Mouse (Mus musculus) hindbrain, embryonic 10.5 days (tissue): ENCODE results near the gene Ina. TPM values are rescaled to one million over a fixed set of nuclear protein-coding genes. Genes with fewer than 3 reads are reported as not detected.

Source experiments
- DNase-seq: peaks from one replicate; pipeline ENCODE4 v3.0.0-alpha.2; 2017; ENCODE audit warnings: low spot score
- H3K27ac ChIP-seq: fragments of 300-500 bp; sonication (generic); 2 replicates; pipeline ENCODE4 v1.5.1; 2016; ENCODE audit warnings: mild to moderate bottlenecking, moderate library complexity
- H3K27me3 ChIP-seq: fragments of 300-500 bp; sonication (generic); 2 replicates; pipeline ENCODE4 v1.6.1; 2016; ENCODE audit warnings: mild to moderate bottlenecking; ENCODE audit not compliant: poor library complexity, insufficient read depth, severe bottlenecking
- H3K36me3 ChIP-seq: fragments of 300-500 bp; sonication (generic); 2 replicates; pipeline ENCODE4 v1.6.1; 2016; ENCODE audit warnings: mild to moderate bottlenecking, moderate library complexity
- H3K4me1 ChIP-seq: fragments of 300-500 bp; sonication (generic); replicated peaks from 2 replicates; pipeline ENCODE4 v1.6.1; 2016; ENCODE audit warnings: mild to moderate bottlenecking
- H3K4me3 ChIP-seq: fragments of 300-500 bp; sonication (generic); 2 replicates; pipeline ENCODE4 v1.5.1; 2016; ENCODE audit warnings: mild to moderate bottlenecking, moderate library complexity
- H3K9me3 ChIP-seq: fragments of 300-500 bp; sonication (generic); 2 replicates; pipeline ENCODE4 v1.6.1; 2016; ENCODE audit warnings: mild to moderate bottlenecking, moderate library complexity
- WGBS: fragments of 180-500 bp; shearing (Covaris S2); methylation state at CpG from one replicate; pipeline ENCODE4 v1.1.7; 2016; 5-methylcytosine and 5-hydroxymethylcytosine counted together
- polyA plus RNA-seq: library from polyadenylated mRNA; unstranded; fragments of >200 nt; fragmentation: Nextera tagmentation; extraction: Ambion mirVana; gene quantifications from 2 replicates; pipeline ENCODE4 v1.2.1, GENCODE M21; 2016

Gene Ina
- polyA plus RNA-seq, 1 experiment from 2014 or later = 248 TPM

DNA sequence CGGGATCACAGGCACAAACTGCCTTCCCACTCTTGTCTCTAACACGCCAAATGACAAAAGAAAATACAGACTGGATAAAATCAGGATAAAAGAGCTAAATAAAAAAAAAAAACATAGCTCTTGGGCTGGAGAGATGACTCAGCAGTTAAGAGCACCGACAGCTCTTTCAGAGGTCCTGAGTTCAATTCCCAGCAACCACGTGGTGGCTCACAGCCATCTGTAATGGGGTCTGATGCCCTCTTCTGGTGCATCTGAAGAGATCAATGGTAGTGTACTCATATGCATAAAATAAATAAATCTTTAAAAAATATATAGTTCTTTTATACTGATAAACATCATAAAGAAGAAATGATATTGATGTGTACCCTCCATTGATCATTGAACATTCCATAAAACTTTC is 38.4 kb downstream of the Ina start:
- Histone ChIP-seq H3K27ac (no peak overlapping the region), H3K4me1 (peaks cover 25% of the 10 kb centered on the region), H3K9me3 (no peaks in the 10 kb centered on the region), H3K36me3 (peaks cover 5% of the 10 kb centered on the region), H3K4me3 (no peak overlapping the region), H3K27me3 (no peaks in the 10 kb centered on the region)
- no peak for DNase-seq
- 83% methylated on average over 4 of the region's 4 CpGs for WGBS

DNA sequence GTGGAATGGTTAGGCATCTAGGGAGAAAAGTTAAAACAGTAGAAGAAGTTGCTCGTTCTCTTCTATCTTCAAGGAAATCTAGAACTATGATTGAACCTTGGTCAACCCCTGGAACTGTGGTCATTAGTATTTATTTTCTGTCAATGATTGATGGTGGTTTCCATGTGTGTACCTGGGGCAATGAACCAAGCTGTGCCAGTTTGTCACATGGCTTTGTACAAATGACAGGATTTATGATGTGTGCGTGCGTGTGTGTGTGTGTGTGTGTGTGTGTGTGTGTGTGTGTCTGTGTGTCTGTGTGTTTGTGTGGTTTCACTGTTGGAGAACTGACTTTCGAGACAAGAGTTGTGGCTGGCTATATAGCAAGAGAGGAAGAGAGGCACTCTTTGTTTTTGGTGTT is 39.0 kb downstream of the Ina start:
- Histone ChIP-seq H3K27ac (no peak overlapping the region), H3K4me1 (peaks cover 25% of the 10 kb centered on the region), H3K36me3 (no peaks in the 10 kb centered on the region; the same call in 1 of the 2 replicates), H3K4me3 (no peak overlapping the region), H3K9me3 (no peaks in the 10 kb centered on the region), H3K27me3 (no peaks in the 10 kb centered on the region)
- WGBS = 85% methylated on average over 4 of the region's 4 CpGs
- no peak for DNase-seq

DNA sequence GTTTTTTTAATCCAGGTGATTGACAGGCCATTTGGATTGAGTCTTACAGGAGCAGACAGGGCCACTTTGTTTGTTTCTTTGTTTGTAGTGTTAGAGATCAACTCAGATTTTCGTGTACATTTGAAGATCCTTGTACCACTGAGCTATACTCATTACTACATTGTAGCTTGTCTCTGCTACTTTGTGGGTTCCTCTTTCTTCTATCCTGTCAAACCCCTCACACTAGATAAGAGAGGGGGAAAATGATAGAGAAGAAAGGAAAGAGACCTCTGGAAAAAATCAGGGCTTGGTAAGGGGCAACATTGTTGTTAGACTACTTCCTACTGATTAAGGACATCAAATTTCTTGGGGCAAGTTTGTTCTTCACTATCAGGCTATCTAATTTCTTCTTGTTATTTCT is 43.2 kb downstream of the Ina start:
- no peaks in the 10 kb centered on the region for H3K27me3 ChIP-seq
- no peak overlapping the region for H3K27ac ChIP-seq
- H3K36me3 ChIP-seq = no peaks in the 10 kb centered on the region
- DNase-seq = no peak
- no peak overlapping the region for H3K4me3 ChIP-seq
- WGBS = 73% methylated on average over 1 of the region's 1 CpGs
- no peaks in the 10 kb centered on the region for H3K4me1 ChIP-seq
- H3K9me3 ChIP-seq = no peaks in the 10 kb centered on the region

DNA sequence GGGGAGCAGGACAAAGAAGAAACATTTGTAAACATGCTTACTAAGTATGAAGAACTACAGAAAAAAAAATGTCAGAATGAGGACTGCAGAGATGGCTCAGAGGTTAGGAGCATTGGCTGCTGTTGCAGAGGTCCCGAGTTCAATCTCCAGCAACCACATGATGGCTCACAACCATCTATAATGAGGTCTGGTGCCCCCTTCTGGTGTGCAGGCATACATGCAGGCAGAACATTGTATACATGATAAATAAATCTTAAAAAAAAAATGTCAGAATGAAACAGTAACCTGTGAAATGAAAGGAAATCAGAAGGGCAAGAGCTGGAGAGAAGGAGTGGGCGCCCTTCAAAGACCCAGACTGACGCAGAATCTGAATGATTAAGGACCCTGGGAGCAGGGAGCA is 51.4 kb downstream of the Ina start:
- Histone ChIP-seq H3K36me3 (peaks cover 3% of the 10 kb centered on the region), H3K9me3 (no peaks in the 10 kb centered on the region), H3K27me3 (no peaks in the 10 kb centered on the region), H3K27ac (no peak overlapping the region), H3K4me3 (no peak overlapping the region), H3K4me1 (peaks cover 19% of the 10 kb centered on the region)
- DNase-seq = no peak
- WGBS = 87% methylated on average over 3 of the region's 3 CpGs

DNA sequence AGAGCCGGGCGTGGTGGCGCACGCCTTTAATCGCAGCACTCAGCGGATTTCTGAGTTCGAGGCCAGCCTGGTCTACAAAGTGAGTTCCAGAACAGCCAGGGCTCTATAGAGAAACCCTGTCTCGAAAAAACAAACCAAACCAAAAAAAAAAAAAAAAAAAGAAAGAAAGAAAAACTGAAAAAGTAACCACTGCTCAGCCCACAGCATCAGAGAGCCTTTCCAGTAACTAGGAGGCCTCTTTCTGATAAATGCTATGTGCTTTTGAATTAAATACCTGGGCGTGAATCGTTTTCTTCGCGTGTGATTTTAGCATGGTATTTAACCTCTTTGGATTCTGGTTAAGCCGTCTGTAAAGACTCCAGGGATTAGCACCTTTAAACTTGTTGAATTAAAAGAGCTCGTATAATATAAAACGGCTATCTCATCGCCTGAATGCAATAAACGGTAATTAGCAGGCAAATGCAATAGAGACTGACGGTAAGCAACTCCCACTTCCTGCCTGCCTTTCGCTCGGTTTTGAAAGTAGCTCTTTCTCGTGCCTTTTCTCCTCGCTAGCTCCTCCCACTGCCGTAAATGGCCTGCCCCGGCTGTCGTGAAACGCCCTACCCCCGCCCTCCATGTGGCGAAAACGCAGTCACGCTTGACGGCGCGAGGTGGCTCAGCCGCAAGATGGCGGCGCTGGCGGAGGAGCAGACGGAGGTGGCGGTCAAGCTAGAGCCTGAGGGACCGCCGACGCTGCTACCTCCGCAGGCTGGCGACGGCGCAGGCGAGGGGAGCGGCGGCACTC is 52.8 kb downstream of the Ina start, which contains the start of gene Taf5:
TSS of gene Taf5 (plus strand) at position 651 of the 787 bp plus-strand sequence.
- Histone ChIP-seq H3K4me1 (peaks cover 19% of the 10 kb centered on the region), H3K4me3 (peak within 1 kb of the TSS; percentile 99), H3K27ac (peak within 1 kb of the TSS; percentile 96), H3K27me3 (no peaks in the 10 kb centered on the region), H3K9me3 (no peaks in the 10 kb centered on the region), H3K36me3 (peaks cover 17% of the 10 kb centered on the region)
- WGBS = 11% methylated on average over 49 of the region's 49 CpGs
- peak; percentile 98 for DNase-seq

DNA sequence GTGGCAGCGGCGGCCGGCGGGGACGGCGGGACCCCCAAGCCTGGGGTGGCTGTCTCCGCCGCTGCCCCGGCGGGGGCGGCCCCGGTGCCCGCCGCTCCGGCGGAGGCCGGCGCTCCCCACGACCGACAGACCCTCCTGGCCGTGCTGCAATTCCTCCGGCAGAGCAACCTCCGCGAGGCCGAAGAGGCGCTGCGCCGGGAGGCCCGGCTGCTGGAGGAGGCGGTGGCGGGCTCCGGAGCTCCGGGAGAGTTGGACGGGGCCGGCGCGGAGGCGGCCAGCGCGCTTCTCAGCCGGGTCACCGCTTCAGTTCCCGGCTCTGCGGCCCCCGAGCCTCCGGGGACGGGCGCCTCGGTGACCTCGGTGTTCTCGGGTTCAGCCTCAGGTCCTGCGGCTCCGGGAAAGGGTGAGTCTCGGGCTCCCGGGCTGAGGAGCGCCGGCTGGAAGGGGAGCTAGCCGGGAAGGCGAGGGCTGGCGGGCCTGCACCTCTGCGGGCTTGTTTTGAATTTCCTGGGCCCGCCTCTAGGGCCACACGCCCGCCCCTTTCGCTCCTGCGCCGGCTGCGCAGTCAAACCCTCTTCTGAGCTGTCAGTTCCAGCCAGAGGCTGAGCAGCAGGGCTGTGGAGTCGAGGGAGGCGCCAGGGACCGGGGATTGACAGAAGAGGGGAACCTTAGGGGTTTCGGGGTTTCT is 53.6 kb downstream of the Ina start:
- DNase-seq = peak; percentile 87
- Histone ChIP-seq H3K4me1 (peaks cover 19% of the 10 kb centered on the region), H3K27ac (peak overlapping the region; percentile 96), H3K36me3 (peaks cover 25% of the 10 kb centered on the region), H3K4me3 (peak overlapping the region; percentile 99), H3K27me3 (no peaks in the 10 kb centered on the region), H3K9me3 (no peaks in the 10 kb centered on the region)
- WGBS = under 1% methylated on average over 72 of the region's 72 CpGs

Other genes starting within 250 kb of the Ina start
- gene Nt5c2, start 455 bp downstream of the Ina start, polyA plus RNA-seq = 65.1 and 69.6 TPM in 2 replicates
- gene Pcgf6, start 36.2 kb downstream of the Ina start, polyA plus RNA-seq = 28.0 and 35.8 TPM in 2 replicates
- gene Taf5, start 53.0 kb downstream of the Ina start, polyA plus RNA-seq = 6.7 and 7.0 TPM in 2 replicates
- gene Usmg5, start 75.9 kb downstream of the Ina start, polyA plus RNA-seq = 1,105 and 1,298 TPM in 2 replicates
- 8.7 and 13.5 TPM in 2 replicates for gene Pdcd11, start 76.1 kb downstream of the Ina start, polyA plus RNA-seq
- gene Calhm2, start 123.6 kb downstream of the Ina start, polyA plus RNA-seq = 1.8 and 1.9 TPM in 2 replicates
- not detected in 2 replicates for gene Calhm1, start 129.6 kb downstream of the Ina start, polyA plus RNA-seq
- not detected in 2 replicates for gene Calhm3, start 143.1 kb downstream of the Ina start, polyA plus RNA-seq
- gene Neurl1a, start 164.1 kb downstream of the Ina start, polyA plus RNA-seq = 5.7 and 5.9 TPM in 2 replicates